Mouse (Mus musculus) fat pad, adult 2 months (tissue): ENCODE data around the gene Pid1.

Experiments
- DNase-seq: peaks from one replicate; pipeline ENCODE4 v3.0.0-alpha.2; 2011; ENCODE audit warnings: low read depth, low spot score; ENCODE audit errors: extremely low read depth

The Pid1 gene

DNA sequence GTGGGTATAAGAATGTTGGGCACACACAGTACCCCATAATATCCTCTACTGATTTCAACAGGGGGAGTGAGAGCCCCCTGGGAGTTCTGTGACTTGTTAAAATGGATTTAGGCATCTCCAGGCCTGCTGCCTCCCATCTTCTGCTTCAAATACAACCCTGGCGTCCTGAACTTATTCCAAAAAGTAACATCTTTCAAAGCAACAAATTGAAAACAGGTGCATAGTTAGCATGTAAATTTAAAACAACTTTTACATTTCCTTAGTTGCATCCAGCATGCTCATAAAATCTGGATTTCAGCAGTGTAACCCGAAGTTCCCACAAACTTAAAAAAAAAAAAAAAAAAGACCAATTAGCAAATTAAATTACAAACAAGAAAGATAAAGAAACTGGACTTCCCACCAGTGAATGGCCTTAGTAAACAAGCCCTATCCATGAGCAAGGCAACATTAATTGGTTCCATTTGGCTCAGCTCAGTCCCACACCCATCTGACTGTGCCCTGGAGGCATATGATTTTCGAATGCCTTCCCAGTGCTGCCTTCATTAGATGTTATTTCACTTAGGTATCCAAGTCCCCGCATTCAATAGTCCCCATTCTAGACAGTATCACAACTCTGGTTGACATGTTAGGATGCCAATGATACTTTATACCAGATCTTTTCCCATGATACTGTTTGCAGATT lies 177.1 kb downstream of the Pid1 start:
- DNase-seq: no peak

GRCm38 (mm10) chr1:84177696-84178095 lies 186.3 kb downstream of the Pid1 start:
- DNase-seq: no peak

DNA sequence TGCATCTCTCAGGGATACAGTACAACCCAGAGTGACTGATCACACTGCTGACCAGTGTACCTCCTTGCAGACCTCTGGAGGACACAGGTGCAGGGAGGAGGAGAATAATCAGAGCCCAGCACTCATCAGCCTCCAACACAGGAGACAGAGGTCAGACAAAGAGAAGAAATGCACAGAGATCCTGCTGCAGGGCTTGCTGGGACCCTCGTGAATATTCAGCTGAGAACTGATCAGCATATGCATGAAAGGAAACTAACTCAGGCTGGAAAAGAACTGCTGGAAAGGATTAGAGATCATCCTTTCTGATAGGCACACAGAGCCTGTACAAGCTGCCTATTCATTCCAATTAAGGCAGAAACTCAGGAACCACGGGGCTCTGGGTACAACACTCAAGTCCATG lies 186.9 kb downstream of the Pid1 start:
- no peak for DNase-seq

- DNase-seq: no peak
Measured at GRCm38 (mm10) chr1:84172941-84173340, 191.0 kb downstream of the Pid1 start.

DNA sequence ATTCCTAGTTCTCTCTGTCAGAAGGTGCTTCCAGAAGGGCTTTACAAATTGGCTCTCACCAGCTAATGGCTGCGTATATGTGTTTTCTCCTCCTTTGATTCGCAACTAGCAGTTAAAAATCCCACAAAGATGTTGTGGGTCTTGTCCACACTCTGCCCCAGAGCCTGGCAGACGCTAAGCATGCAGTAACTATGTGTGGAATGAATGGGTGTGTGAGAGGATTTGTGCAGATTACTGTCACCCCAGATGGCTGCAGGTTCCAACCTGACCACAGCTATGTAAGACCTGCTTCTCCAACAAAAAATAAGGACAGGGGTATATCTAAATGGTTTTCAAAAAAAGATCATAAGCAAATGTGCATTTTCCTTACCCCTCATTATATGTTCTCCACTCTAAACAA lies 206.2 kb downstream of the Pid1 start:
- no peak for DNase-seq

GRCm38 (mm10) chr1:84155585-84155930 lies 208.4 kb downstream of the Pid1 start:
- no peak for DNase-seq

DNA sequence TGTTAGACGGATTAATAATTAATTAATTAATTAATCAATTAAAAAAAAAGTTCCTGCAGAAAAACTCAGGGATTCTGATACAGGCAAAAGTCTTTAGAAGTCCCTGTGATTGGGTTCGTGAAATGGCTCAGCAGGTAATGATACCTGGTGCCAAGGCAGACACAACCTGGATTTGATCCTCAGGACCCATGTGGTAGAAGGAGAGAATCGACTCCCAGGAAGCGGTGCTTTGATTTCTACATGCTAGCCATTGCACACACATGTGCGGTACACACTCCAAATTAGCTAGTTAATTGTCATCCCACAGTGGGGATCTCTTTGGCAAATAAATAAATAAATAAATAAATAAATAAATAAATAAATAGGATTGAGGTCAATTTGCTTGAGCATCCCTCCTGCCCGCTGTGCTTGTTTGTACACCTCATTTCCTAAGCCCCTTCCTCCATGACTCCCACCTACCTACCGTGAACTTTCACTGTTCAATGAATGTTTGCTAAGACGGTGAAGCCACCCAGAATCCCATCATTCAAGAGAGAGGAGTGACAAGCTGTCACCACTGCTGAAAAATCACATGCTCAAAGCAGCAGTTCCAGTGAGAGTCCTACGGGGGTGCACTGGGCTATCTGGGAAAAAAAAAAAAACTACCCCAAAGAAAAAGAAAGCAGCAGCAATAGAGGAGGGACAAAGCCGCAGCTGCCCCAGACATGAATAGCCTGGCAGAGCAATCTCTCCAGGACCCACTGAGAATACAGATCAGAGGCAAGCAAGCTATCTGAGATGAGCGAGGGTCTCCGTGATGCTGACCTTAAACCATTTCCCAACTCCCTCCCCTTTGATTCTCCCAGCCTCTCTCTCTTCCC lies 209.0 kb downstream of the Pid1 start:
- no peak for DNase-seq

GRCm38 (mm10) chr1:84153943-84154342 lies 210.0 kb downstream of the Pid1 start:
- no peak for DNase-seq

DNA sequence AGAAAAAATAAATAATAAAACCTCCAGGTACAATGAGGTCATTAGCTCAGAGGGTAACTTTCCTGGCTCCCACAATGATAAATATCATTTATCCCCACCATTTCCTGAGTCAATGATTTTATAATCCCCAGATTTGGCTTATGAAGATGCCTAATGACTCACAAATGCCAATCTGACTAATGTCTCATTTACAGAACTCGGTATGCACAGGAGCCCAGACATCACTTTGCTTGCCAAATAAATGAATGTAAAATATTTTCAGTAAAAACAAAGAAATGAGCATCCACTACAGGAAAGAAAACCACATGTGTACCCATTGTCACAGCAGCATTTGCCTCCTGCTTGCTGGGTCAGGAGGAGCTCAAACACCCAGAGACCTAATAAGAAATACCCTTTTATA lies 222.4 kb downstream of the Pid1 start:
- no peak for DNase-seq

GRCm38 (mm10) chr1:84132451-84132850 lies 231.5 kb downstream of the Pid1 start:
- DNase-seq: no peak

GRCm38 (mm10) chr1:84131799-84132198 lies 232.2 kb downstream of the Pid1 start:
- no peak for DNase-seq

GRCm38 (mm10) chr1:84128510-84128909 lies 235.5 kb downstream of the Pid1 start:
- DNase-seq: no peak

- no peak for DNase-seq
Measured at GRCm38 (mm10) chr1:84119306-84119705, 244.7 kb downstream of the Pid1 start.

- DNase-seq: no peak
Measured at GRCm38 (mm10) chr1:84106756-84107155, 257.2 kb downstream of the Pid1 start.

DNA sequence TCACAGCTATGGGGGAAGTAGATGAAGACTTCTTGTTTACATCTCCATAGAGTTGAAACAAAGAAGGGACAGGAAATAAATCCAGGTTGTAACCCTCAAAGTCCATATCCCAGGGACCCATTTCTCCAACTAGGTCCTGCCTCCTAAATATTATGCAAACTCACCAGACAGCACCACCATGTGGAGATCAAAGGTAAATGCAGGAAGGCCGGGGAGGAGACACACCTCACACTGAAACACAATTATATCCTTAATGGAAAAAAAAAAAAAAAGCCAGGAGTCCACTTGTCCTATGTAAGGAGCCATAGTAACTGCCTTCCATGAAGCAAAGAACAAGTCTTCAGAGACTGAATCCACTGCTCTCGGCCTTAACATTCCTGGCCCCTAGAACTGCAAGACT lies 261.9 kb downstream of the Pid1 start:
- DNase-seq: no peak

- DNase-seq: no peak
Measured at GRCm38 (mm10) chr1:84097398-84097797, 266.6 kb downstream of the Pid1 start.

DNA sequence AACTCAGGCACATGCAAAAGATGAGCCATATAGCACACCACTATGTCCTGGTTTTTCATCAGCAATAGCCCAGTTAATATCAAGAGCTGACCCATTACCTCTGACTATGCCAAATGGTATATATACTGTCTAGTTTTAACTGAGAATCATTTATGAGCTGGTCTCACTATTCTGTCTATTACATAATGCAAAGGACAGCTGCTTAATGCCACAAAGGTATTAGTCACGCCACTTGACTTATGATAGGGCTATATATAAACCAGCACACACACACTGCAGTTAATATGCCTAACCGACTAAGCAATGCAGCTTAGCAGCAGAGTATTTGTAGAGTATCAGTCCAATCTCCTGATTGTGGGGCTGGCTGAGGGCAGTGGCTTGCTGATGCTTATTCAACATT lies 270.7 kb downstream of the Pid1 start:
- DNase-seq: no peak

GRCm38 (mm10) chr1:84089664-84090063 lies 274.3 kb downstream of the Pid1 start:
- DNase-seq: no peak

DNA sequence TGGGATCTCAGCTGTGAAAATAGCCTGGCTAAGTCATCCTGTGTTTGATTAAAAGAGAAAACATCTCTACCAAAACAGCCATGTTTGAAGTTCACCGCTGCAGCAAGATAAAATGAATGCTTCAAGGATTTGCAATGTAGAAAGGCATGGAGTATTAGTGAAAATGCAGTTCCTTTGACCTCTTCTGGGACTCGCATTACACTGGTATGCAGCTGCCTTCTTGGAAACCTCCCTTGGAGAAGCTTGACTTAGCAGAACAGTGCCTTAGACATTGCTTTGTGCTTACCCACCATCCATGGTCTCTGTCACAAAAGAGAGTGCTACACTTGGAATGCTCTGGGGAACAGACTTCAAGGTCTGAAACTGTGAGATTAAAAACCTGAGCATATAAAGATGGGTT lies 276.0 kb downstream of the Pid1 start:
- DNase-seq: no peak

DNA sequence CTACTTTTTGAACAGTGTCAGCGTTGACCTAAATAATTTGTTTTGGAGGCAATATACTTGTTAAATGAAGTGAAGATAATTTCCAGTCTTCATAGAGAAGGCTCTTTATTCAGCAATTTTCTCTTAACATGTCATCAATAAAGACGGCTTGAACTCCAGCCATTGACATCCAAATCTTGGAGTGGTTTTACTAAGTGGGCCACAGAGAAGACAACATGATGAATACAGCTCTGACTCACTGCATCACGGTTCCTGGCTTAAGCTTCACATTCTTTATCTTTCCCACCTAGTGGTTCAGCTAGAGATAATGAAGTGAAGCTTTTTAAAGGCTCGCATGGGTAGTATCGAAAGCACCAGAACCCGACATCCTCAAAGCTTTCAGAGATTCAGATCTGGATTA lies 276.7 kb downstream of the Pid1 start:
- no peak for DNase-seq

DNA sequence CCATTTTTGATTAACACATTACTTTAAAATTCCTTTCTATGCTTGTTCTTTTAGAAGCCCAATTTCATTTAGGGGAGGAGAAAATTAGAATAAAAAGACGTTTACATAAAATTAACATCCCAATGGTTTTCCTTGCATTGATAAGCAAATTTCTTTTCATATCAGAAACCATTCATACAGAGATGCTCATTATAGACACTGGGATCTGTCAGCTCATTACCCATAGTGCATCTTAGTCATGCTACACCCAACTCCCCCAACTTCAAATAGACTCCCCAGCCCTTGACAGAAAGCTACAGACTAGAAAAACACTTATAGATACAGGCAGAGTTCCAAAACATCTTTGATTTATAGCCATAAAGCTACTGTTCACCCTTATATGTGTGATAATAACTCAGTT lies 277.5 kb downstream of the Pid1 start:
- DNase-seq: no peak

GRCm38 (mm10) chr1:84085361-84085760 lies 278.6 kb downstream of the Pid1 start:
- no peak for DNase-seq

DNA sequence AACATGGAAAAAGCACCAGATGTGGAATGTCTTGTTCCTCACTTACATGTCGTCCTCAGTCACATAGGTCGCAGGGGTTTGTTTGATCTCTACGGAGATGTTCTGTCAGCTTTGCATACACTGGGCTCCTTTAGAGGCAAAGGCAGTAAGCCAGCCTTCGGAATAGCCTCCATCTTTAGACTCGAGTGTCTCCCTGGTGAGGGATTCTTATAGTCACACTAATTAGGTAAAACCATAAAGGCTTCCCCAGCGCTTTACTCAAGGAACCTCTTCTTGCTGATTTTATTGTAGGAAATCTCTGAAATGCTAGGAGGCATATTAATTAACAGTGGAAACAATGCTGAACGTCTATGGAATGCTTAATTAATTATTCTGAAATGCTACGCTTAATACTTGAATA lies 284.4 kb downstream of the Pid1 start:
- no peak for DNase-seq
